Mouse (Mus musculus): ENCODE data around the gene Phgdh.
A peak's percentile ranks its signal among the peaks of the same experiment; 100 is the strongest.

Gene Phgdh

DNA sequence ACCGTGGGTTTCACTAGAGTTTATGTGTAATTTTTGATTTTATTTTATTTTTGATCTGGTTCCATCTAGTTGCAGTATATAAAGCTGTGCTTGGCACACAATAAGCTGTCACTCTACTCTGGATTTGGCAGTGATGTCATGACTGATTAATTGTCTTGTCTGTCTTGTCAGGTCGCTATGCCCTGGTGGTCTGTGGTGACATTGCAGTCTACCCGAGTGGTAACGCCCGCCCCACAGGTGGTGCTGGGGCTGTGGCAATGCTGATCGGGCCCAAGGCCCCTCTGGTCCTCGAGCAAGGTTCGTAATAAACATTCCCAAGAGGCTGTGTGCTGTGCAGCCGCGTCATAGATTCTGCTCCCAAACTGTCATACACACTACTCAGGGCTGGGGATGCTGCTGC is 43.8 kb downstream of the Phgdh start:
- DNase-seq (ENCODE audit: extremely low spot score), result no peak

DNA sequence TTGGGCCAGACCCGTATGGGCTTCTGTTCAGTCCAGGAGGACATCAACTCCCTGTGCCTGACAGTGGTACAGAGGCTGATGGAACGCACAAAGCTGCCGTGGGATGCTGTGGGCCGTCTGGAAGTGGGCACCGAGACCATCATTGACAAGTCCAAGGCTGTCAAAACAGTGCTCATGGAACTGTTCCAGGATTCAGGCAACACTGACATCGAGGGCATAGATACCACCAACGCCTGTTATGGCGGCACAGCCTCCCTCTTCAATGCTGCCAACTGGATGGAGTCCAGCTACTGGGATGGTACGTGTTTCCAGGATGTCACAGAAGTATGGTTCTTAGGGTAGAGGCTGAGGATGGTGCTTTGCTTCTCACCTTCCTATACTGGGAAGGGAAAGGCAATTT is 48.7 kb downstream of the Phgdh start:
- DNase-seq (ENCODE audit: extremely low spot score), result no peak

DNA sequence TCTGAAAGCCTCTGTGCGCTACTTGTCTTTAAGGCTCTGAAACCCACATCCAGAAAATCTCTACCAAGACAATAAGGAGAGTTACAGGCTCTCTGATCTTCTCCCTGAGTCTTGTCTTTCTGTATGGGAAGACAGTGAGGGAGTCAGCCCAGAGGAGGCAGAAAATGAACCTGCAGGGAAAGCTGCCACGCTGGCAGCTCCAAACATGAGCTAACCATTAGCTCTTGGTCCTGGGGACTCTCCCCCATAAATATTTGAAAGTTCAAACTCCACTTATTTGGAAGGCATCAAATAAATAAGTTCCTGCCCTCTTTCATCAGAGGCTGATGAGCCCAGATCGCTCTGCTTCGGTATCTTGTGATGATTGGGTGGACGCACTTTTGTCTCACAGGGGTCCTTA is 56.6 kb downstream of the Phgdh start:
- DNase-seq (ENCODE audit: extremely low spot score), result no peak

DNA sequence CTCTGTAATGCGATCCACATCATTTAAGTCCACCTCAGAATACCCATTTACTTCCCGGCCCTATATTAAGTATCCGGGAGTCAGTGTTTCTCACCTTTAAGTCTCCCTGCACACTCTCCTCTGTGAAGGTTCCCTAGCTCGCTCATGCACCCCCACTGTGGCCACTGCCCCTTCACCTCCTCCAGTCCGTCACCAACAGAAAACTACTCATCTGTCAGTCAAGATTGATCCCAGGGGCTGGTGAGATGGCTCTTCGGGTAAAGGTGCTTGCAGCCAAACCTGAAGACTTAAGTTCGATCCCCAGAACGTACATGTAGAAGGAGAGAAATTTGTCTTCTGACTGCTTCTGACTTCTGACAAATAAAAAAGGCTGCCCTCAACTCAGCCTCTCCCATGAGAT is 57.4 kb downstream of the Phgdh start:
- no peak for DNase-seq (ENCODE audit: extremely low spot score)

DNA sequence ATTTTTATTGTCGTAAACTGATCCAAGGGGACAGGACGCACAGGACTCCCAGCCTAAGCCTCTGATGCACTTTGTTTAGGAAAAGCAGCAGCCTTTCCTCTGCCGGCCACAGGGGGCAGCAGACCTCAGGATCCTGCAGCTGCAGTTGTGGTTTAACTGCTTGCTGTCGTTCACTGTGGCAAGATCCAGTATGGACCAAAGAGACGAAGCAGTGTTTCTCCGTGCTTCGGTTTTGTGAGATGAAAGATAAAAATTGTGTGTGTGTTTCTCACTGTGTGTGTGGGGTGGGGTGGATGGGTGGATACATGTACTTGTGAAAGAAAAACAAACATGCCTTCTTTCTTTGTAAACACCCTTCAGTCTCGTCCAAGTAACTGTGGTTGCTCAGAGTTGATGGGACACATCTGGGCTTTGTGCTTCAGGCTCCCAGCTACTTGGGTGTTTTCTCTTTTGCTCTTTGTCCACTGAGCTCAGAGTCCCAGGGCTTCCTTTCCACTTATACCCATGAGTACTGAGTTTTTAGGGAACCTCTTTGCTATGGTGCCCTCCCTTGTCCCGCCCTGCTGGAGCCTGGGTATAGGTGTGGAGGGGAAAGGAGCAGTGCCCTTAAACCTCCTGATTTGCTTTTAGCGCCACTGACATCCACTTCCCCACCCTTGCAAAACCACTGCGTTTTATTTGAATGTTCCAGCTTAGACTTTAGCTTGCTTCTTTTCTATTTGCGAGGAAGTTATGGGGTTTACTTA is 58.7 kb downstream of the Phgdh start:
- DNase-seq (ENCODE audit: extremely low spot score), result peak; percentile 62

DNA sequence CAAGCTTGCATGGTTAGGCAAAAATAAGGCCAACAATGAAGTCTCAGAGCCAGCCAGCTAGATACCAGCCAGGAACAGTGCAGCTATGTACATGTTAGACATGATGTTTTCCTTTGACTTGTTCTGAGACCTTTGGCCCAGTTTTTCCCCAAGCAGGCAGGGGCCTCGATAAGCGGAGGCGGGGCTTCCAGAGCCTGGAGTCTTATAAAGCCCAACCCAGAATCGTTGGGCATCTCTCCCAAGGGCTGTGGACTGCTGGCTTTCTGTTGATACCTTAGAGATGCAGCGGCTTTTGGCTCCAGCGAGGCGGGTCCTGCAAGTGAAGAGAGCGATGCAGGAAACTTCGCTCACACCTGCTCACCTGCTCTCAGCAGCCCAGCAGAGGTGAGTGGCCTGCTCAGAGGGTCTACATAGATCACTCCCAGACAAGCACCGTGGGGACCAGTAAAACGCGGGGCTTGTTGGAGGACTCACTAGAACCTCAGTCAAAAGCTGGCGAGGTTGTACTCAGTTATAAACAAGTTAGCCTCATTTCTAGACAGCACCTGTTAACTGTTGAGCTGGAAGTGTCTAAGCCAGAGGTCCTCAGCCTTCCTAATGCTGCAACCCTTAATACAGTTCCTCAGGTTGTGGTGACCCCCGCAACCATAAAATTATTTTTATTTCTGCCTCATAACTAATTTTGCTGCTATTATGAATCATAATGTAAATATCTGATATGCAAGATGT is 59.4 kb downstream of the Phgdh start, which contains the start of gene Hmgcs2:
Gene Hmgcs2 (plus strand): TSS at position 232 of the 729 bp plus-strand sequence.
- DNase-seq (ENCODE audit: extremely low spot score), result no peak

DNA sequence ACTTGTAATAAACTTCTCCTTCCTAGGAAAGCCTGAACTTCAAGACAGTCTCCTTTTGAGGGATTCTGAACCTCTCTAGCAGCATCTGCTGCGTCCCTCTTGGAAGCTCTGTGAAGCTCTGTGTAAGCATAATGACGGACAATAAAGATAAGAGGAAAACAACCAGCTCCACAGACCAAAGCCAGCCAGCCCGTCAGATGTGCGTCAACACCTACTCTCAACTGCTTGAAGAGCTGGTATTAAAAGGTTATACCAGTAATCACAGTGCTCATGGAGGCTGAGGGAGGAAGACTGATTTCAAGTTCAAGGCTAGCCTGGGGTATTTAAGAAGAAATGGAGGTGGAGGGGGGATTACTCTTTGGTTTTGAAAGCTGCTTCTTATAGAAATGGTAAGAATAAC is 60.1 kb downstream of the Phgdh start:
- DNase-seq (ENCODE audit: extremely low spot score), result no peak

DNA sequence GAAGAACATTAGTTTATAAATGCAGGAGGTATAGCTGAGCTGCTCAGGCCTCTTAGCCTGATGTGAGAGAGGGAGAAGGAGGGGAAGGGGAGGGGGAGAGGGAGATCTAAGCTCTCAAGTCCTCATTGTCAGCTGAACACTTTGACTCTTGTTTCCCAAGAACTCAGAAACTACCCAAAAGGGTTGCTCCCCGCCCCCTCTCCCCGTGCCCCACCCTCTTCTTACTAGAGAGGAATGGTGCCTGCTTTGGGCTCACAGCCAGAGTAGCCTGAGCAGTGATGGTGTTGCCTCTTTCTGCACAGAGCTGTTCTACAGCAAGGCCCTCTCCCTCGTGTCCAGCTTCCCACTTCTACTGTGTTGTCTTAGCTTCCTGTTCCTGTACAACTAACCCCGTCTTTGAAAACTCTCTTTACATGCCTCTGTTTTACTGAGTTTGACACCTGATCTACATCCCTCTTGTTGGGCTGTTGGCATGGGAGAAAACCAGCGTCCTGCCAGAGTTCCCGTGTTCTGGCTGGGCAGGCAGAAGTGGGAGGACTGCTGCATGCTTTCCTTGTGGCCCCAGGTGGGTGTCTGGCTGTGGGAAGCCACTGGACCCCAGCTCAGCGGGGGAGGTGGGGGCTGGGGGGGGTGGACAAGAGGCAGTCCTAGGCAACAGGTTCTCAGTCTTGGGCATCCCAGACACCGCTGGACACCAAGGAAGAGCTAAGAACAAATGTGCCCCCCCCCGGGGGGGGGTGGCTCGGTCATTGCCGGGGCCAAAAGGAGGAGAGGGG is 66.0 kb downstream of the Phgdh start:
- DNase-seq (ENCODE audit: extremely low spot score), result no peak

DNA sequence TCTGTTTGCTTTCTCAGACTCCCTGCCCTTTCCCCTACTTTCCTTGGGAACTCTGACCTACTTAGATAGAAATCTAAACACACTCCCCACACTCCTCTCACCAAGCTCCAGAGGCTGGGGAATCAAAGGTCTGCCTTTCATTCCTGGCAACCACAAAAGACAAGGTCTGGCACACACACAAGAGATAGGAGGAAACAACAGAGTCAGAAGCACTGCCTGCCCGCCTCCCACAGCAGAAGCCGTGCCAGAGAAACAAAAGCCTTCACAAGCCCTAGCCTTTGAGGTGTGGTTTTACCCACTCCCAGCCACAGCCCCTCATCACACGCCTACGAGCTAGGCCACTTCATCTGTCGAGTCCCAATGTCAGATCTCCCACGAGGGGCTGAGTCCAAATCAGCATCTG is 72.5 kb downstream of the Phgdh start:
- no peak for DNase-seq (ENCODE audit: extremely low spot score)
